Mouse (Mus musculus): ENCODE results near the gene Magi1. TPM values are rescaled to one million over a fixed set of nuclear protein-coding genes. Genes with fewer than 3 reads are reported as not detected.

Magi1 gene
- polyA plus RNA-seq, 1 experiment from 2014 or later = 25.4 TPM

DNA sequence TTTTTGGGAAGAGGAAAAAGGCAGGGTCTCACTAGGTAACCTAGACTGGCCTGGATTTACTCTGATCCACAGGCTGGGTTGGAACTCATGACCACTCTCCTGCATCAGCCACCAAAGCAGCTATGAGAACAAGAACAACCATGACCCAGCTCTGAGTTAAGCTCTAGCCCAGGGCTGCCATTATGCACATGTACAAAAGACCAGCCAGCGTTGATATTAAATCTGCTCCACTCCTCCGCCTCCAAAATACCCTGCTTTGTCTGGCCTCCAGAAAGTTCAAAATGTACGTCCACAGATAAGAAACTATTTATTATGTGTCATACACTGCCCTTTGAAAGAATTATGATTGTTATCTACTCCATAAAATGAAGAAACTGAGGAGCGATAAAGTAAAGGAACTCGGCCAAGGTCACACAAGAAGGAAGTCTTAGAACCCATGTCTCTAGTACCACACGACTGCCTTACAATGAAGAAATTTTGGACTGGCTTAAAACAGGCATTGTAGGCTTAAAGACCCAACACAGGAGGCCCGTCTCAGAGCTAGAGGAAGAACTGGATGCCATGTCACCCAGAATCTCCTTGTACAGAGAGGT is 223.0 kb downstream of the Magi1 start:
- H3K9me3 ChIP-seq = no peaks in the 10 kb centered on the region
- no peak overlapping the region for H3K4me3 ChIP-seq
- 91% methylated on average over 7 of the region's 7 CpGs for WGBS
- no peak overlapping the region for H3K27ac ChIP-seq
- no peaks in the 10 kb centered on the region for H3K27me3 ChIP-seq (replicated peaks)
- H3K4me2 ChIP-seq (replicated peaks) = no peak overlapping the region
- H3K36me3 ChIP-seq = no peaks in the 10 kb centered on the region
- no peak for ATAC-seq (ENCODE audit: low FRiP score, low read depth)
- H3K9ac ChIP-seq = no peak overlapping the region
- H3K4me1 ChIP-seq = 0 out of 2 replicates have a peak, but pooled peaks cover 7% of the 10 kb centered on the region

DNA sequence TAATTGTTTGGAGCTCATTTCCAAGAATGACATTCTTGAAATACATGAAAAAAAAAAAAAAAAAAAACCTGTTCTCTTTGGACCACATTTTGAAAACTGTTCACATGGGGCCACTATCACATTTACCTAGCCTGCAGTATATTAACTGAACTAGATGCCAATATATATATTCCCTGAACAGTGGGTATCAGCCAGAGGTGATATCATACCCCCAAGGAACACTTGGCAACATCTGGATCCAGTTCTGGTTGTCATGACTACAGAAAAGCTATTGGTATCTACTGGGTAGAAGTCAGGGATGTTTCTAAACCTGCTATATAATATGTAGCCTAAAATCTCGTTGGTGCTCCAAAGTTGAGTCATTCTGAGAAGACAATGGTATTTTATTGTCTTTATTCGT is 224.6 kb downstream of the Magi1 start:
- no peak overlapping the region for H3K27ac ChIP-seq
- no peak overlapping the region for H3K9ac ChIP-seq
- H3K4me1 ChIP-seq = 0 out of 2 replicates have a peak, but pooled peaks cover 7% of the 10 kb centered on the region
- H3K9me3 ChIP-seq = no peaks in the 10 kb centered on the region
- no peaks in the 10 kb centered on the region for H3K27me3 ChIP-seq (replicated peaks)
- H3K4me3 ChIP-seq = no peak overlapping the region
- no peaks in the 10 kb centered on the region for H3K36me3 ChIP-seq
- WGBS = 92% methylated on average over 2 of the region's 2 CpGs
- H3K4me2 ChIP-seq (replicated peaks) = no peak overlapping the region
- no peak for ATAC-seq (ENCODE audit: low FRiP score, low read depth)

DNA sequence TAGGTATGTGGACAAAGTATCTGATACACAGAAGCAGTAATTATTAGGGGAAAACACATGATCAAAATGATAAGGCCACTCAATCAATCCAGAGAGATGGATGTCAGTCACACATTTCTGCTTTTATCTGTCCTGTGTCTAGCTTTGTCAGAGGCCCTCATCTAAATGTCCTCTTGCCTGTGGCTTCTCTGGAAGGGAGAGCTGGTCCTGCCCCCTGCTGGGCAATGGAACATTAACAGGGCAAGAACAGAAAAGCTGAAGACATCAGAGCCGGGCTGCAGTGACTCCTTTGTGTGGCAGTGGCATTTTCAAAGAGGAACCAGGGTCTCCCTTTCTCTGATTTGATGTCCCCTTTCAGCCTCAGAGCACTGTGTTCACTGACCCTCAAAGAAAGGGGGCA is 229.8 kb downstream of the Magi1 start:
- no peak for ATAC-seq (ENCODE audit: low FRiP score, low read depth)
- Histone ChIP-seq H3K36me3 (no peaks in the 10 kb centered on the region), H3K27ac (no peak overlapping the region), H3K4me1 (no peaks in the 10 kb centered on the region), H3K4me2 (replicated peaks) (no peak overlapping the region), H3K9ac (no peak overlapping the region), H3K9me3 (no peaks in the 10 kb centered on the region), H3K27me3 (replicated peaks) (no peaks in the 10 kb centered on the region), H3K4me3 (no peak overlapping the region)
- WGBS = 12% methylated on average over 1 of the region's 1 CpGs

DNA sequence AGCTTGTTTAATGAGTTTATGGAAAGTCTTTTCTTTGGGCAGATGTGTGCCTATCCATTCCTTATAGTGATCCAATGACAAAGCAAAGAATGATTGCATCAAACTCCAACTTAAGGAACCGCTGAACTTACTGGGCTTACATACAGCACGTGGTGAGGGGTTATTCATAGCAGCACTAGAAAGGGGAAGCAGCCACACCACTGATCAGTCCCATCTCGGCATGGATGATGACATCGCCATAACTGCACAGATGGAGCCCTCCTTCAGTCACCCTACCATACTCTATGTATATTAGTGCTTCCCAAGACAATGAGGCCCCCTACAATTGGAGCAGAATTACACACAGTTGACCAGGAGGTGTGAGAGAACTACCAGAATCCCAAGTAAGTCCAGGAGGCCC is 238.5 kb downstream of the Magi1 start:
- no peak overlapping the region for H3K4me2 ChIP-seq (replicated peaks)
- no peaks in the 10 kb centered on the region for H3K36me3 ChIP-seq
- no peaks in the 10 kb centered on the region for H3K27me3 ChIP-seq (replicated peaks)
- ATAC-seq (ENCODE audit: low FRiP score, low read depth) = no peak
- H3K4me1 ChIP-seq = no peaks in the 10 kb centered on the region
- 88% methylated on average over 4 of the region's 4 CpGs for WGBS
- no peak overlapping the region for H3K4me3 ChIP-seq
- no peak overlapping the region for H3K9ac ChIP-seq
- H3K9me3 ChIP-seq = no peaks in the 10 kb centered on the region
- H3K27ac ChIP-seq = no peak overlapping the region

DNA sequence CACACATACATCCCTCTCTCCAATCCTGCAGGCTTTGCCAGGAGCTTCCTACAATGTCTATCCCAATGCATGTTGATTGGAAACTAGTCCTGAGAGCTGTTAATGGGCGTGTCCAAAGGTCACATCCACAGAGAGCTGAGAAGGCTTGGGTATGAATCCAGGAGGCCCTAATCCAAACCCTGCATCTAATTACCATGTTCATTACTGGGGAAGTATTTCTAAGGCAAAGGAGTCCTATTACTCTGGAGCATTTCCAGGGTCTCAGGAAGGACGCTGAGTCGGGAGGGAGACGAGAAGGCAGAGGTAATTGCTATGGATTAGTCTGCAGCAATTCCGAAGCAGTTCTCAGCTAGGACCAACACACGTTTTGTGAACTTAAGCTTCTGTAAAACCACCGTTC is 240.3 kb downstream of the Magi1 start:
- Histone ChIP-seq H3K27me3 (replicated peaks) (no peaks in the 10 kb centered on the region), H3K4me2 (replicated peaks) (no peak overlapping the region), H3K9me3 (no peaks in the 10 kb centered on the region), H3K9ac (no peak overlapping the region), H3K4me1 (no peaks in the 10 kb centered on the region), H3K36me3 (no peaks in the 10 kb centered on the region), H3K4me3 (no peak overlapping the region), H3K27ac (no peak overlapping the region)
- WGBS = 72% methylated on average over 7 of the region's 7 CpGs
- no peak for ATAC-seq (ENCODE audit: low FRiP score, low read depth)

DNA sequence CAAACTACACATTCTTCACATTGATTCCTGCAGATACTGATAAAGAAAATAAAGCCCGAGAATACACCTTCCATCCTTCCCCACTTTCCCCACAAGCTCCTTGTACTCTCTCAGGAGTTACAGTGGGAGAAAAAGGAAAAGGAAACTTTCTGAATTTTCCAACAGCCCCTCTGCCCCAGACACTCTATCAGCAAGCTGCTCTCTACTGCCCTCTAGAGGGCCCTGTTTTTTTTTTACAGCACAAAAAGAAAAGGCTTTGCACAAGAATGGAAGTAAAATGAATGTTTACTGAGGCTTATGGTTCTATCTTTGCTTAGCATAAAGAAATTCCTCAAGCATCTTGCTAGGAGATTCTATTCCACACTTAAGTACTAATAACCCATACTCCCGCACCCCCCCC is 243.6 kb downstream of the Magi1 start:
- Histone ChIP-seq H3K9me3 (no peaks in the 10 kb centered on the region), H3K9ac (no peak overlapping the region), H3K4me2 (replicated peaks) (no peak overlapping the region), H3K4me3 (no peak overlapping the region), H3K27ac (no peak overlapping the region), H3K27me3 (replicated peaks) (no peaks in the 10 kb centered on the region), H3K4me1 (no peaks in the 10 kb centered on the region), H3K36me3 (no peaks in the 10 kb centered on the region)
- no peak for ATAC-seq (ENCODE audit: low FRiP score, low read depth)
- WGBS = 61% methylated on average over 2 of the region's 2 CpGs

DNA sequence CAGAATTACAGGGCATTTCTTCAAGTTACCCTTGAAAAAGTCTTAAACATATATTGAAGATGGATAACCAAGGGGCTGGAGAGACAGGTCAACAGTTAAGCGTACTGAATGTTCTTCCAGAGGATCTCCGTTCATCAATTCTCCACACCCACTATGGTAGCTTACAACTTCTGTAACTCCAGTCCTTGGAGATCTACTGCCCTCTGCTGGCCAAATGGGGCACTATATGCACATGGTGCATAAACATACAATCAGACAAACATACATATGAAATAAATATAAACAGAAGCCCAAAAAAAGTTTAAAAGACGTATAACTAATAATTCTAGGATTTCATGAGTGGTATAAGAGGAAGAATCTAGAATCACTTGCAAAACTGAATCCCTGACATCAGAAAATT is 244.8 kb downstream of the Magi1 start:
- ATAC-seq (ENCODE audit: low FRiP score, low read depth) = no peak
- no peak overlapping the region for H3K4me3 ChIP-seq
- H3K27me3 ChIP-seq (replicated peaks) = no peaks in the 10 kb centered on the region
- 95% methylated on average over 3 of the region's 3 CpGs for WGBS
- no peak overlapping the region for H3K27ac ChIP-seq
- no peak overlapping the region for H3K9ac ChIP-seq
- H3K36me3 ChIP-seq = no peaks in the 10 kb centered on the region
- no peaks in the 10 kb centered on the region for H3K4me1 ChIP-seq
- H3K4me2 ChIP-seq (replicated peaks) = no peak overlapping the region
- no peaks in the 10 kb centered on the region for H3K9me3 ChIP-seq

DNA sequence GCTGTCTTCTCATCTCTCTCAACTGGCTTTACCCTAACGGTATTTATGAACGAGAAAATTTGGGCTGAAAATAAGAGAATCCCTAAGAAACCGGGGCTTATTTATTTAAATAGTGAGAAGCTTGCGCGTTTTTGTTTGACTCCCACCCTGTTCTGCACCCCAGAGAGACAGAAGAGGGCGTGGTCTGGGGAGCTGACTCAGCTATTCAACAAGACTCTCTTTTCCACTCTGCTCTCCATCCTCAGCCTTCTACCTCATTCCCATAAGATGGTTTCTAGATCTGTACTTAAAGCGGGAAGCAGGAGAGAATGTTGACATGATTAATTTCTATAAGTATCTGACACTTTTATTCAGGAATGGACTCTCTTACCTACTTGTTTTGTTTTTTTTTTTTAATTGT is 247.2 kb downstream of the Magi1 start:
- Histone ChIP-seq H3K27ac (no peak overlapping the region), H3K27me3 (replicated peaks) (no peaks in the 10 kb centered on the region), H3K4me3 (no peak overlapping the region), H3K9ac (no peak overlapping the region), H3K9me3 (no peaks in the 10 kb centered on the region), H3K4me1 (no peaks in the 10 kb centered on the region), H3K4me2 (replicated peaks) (no peak overlapping the region), H3K36me3 (no peaks in the 10 kb centered on the region)
- whole genome bisulfite sequencing = 74% methylated on average over 7 of the region's 7 CpGs
- ATAC-seq (ENCODE audit: low FRiP score, low read depth) = no peak

DNA sequence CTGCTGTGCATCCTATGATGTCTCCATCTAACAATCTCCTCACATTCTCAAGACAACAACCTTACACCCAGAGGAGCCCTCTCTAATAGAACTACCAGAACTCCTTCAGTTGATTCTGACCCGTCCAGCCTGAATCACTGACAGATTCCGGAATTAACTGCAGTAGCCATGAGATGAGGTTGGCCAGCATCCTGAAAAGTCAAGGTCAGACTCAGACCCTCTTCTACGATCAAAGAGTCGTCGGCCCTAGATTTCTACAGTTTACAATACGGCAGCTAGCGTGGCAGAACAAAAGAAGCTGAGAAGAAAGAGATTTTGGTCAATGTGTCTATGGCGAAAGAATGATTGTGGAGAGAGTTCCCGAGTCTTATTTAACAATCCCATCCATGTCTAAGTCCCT is 257.4 kb downstream of the Magi1 start:
- H3K27ac ChIP-seq = no peak overlapping the region
- H3K4me2 ChIP-seq (replicated peaks) = no peak overlapping the region
- WGBS = 72% methylated on average over 9 of the region's 9 CpGs
- H3K4me3 ChIP-seq = no peak overlapping the region
- no peaks in the 10 kb centered on the region for H3K36me3 ChIP-seq
- no peaks in the 10 kb centered on the region for H3K9me3 ChIP-seq
- H3K9ac ChIP-seq = no peak overlapping the region
- no peak for ATAC-seq (ENCODE audit: low FRiP score, low read depth)
- H3K27me3 ChIP-seq (replicated peaks) = no peaks in the 10 kb centered on the region
- H3K4me1 ChIP-seq = no peaks in the 10 kb centered on the region; the same call in none of the 2 replicates

DNA sequence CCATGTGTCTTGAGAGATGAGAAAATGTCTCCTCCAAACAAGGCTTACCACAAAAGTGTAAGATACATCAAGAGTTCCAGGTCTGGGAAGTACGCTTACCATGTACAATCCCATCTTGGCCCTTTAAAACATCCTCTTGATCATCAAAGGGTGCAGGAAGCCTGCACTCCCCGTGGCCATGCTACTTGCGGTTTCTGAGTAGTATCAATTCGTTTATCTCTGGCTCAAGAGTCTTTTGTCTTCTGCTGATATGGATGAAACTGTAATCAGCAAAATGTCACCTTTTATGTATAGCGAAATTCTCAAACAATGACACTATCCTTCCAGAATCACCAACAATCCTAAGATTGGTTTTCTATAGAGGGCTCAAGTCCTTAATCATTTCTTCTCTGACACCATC is 261.3 kb downstream of the Magi1 start:
- no peaks in the 10 kb centered on the region for H3K27me3 ChIP-seq (replicated peaks)
- H3K27ac ChIP-seq = no peak overlapping the region
- no peak for ATAC-seq (ENCODE audit: low FRiP score, low read depth)
- no peak overlapping the region for H3K9ac ChIP-seq
- H3K36me3 ChIP-seq = no peaks in the 10 kb centered on the region
- 89% methylated on average over 5 of the region's 5 CpGs for WGBS
- no peaks in the 10 kb centered on the region; the same call in none of the 2 replicates for H3K4me1 ChIP-seq
- H3K9me3 ChIP-seq = no peaks in the 10 kb centered on the region
- H3K4me3 ChIP-seq = no peak overlapping the region
- H3K4me2 ChIP-seq (replicated peaks) = no peak overlapping the region

DNA sequence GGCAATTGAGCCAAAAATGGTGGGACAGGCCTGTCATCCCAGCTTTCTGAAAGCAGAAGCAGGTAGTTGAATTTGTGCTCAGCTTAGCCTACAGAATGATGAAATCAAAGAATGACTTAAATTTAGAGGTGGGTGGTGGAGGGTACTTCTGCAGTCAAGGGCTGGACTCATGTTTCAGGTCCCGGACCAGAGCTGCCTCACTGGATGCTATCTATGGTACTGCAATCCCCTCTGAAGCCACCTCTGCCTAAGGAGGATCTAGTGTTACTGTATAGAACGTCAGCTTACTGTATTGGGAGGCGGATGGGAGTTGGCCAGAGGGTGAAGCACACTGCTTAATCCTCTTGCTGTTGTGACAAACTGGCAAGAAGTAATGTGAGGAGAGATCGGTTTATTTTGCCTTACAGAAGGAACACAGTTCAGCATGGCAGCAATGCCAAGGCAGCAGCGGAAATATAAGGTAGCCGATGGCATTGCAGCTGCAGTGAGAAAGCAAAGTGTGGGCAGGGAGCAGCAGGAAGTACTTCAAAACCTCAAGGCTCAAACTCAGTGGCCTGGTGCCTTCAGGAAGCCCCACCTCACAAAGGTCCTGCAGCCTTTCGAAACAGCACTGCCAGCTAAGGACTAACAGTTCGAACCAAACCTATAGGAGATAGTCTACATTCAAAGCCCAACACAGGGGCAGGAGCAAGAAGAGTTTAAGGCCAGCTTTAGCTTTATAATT is 262.3 kb downstream of the Magi1 start:
- no peaks in the 10 kb centered on the region for H3K36me3 ChIP-seq
- H3K27ac ChIP-seq = no peak overlapping the region
- H3K4me1 ChIP-seq = no peaks in the 10 kb centered on the region; the same call in none of the 2 replicates

DNA sequence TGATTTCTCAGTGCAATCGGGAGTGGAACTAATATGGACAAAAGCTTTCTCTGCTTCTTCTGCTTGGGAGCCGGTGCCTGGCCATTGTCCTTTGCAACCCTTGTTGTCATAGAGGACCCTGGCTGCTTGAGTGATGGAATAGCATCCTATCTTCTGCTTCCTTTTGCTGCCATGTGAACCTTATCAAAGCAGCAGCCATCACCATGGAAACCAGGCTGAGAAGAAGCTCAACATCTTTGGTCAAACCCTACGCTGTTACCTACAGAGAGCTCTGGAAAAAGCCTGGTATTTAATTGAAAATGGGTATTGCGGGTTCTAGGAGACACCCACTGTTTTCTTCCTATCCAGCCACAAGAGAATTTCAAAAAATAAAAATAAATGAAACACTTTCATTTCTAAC is 263.2 kb downstream of the Magi1 start:
- no peaks in the 10 kb centered on the region for H3K27me3 ChIP-seq (replicated peaks)
- no peak overlapping the region for H3K4me2 ChIP-seq (replicated peaks)
- no peaks in the 10 kb centered on the region for H3K9me3 ChIP-seq
- 63% methylated on average over 4 of the region's 4 CpGs for WGBS
- no peaks in the 10 kb centered on the region; the same call in none of the 2 replicates for H3K4me1 ChIP-seq
- H3K4me3 ChIP-seq = no peak overlapping the region
- H3K9ac ChIP-seq = no peak overlapping the region
- no peaks in the 10 kb centered on the region for H3K36me3 ChIP-seq
- H3K27ac ChIP-seq = no peak overlapping the region
- ATAC-seq (ENCODE audit: low FRiP score, low read depth) = no peak

More for the DNA sequence above, 262.3 kb downstream of the Magi1 start:
- ATAC-seq (ENCODE audit: low FRiP score, low read depth) = no peak
- no peaks in the 10 kb centered on the region for H3K27me3 ChIP-seq (replicated peaks)
- no peak overlapping the region for H3K9ac ChIP-seq
- H3K4me3 ChIP-seq = no peak overlapping the region
- H3K4me2 ChIP-seq (replicated peaks) = no peak overlapping the region
- H3K9me3 ChIP-seq = no peaks in the 10 kb centered on the region
- WGBS = 93% methylated on average over 8 of the region's 8 CpGs

DNA sequence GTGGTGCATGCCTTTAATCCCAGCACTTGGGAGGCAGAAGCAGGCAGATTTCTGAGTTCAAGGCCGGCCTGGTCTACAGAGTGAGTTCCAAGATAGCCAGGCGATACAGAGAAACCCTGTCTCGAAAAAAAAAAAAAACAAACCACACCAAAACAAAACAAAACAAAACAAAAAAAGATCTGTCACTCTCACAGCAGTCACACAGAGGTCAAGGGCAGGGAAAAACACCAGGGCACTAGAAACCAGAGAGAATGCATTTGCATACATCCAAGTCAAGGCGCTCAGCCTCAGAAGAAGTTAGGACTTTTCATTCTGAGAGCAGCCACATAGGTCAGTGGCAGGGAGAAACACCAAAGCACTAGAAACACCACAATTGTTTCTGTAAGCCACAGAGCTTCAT is 263.8 kb downstream of the Magi1 start:
- Histone ChIP-seq H3K4me1 (no peaks in the 10 kb centered on the region; the same call in none of the 2 replicates), H3K36me3 (no peaks in the 10 kb centered on the region), H3K4me2 (replicated peaks) (no peak overlapping the region), H3K9me3 (no peaks in the 10 kb centered on the region), H3K4me3 (no peak overlapping the region), H3K9ac (no peak overlapping the region), H3K27ac (no peak overlapping the region), H3K27me3 (replicated peaks) (no peaks in the 10 kb centered on the region)
- ATAC-seq (ENCODE audit: low FRiP score, low read depth) = no peak
- WGBS = 90% methylated on average over 4 of the region's 4 CpGs

All from neural tube, embryonic 12.5 days (tissue).